Mouse (Mus musculus) CH12.LX (cell line): ENCODE measurements at regions not wholly inside any gene's neighbourhood (a gene's known extent, or its start where the extent isn't known, plus 50 kb on each side); places are given as distances from the start of the nearest gene placed in this dataset.
A peak's percentile ranks its signal among the peaks of the same experiment; 100 is the strongest.

Experiments used
- DNase-seq: peaks from one replicate; pipeline ENCODE4 v3.0.0-alpha.2; 2013; ENCODE audit errors: extremely low read depth
- H3K27ac ChIP-seq: 2 replicates; pipeline ENCODE4 v1.5.1; 2012; ENCODE audit warnings: low read depth, mild to moderate bottlenecking, control low read depth, moderate library complexity; ENCODE audit not compliant: insufficient read depth
- H3K27me3 ChIP-seq: replicated peaks from 2 replicates; pipeline ENCODE3; 2012; ENCODE audit warnings: inconsistent platforms
- H3K36me3 ChIP-seq, 2 experiments: replicated peaks in 1 of 2; 2 replicates each; pipeline versions ENCODE3 to v1.6.1; 2012; ENCODE audit warnings: inconsistent platforms in 1 of 2, low read length in 1 of 2, mild to moderate bottlenecking in 1 of 2, mixed read lengths in 1 of 2, moderate library complexity in 1 of 2; ENCODE audit not compliant: control insufficient read depth in 1 of 2, insufficient read depth in 1 of 2
- H3K4me1 ChIP-seq, 2 experiments: 2 replicates each; pipeline ENCODE4 v1.6.1; 2012; ENCODE audit warnings: inconsistent platforms in 1 of 2, moderate library complexity in 1 of 2; ENCODE audit not compliant: insufficient read depth in 2 of 2, control insufficient read depth in 1 of 2
- H3K4me2 ChIP-seq: 2 replicates; pipeline ENCODE4 v1.6.1; 2012; ENCODE audit warnings: low read depth, mild to moderate bottlenecking, control low read depth; ENCODE audit not compliant: poor library complexity, insufficient read depth, severe bottlenecking
- H3K4me3 ChIP-seq, 3 experiments: fragments of 150-350 bp in 1 of 3; sonication (generic) in 1 of 3; replicated peaks in 1 of 3; 2 replicates each; pipeline versions ENCODE3 to v1.5.1; 2011 to 2012; ENCODE audit warnings: low read depth in 2 of 3, low read length in 2 of 3, mild to moderate bottlenecking in 2 of 3, moderate library complexity in 2 of 3, control low read depth in 1 of 3, improper control_type of control experiment in 1 of 3, inconsistent platforms in 1 of 3, mixed read lengths in 1 of 3; ENCODE audit not compliant: poor library complexity in 1 of 3
- H3K79me2 ChIP-seq: replicated peaks from 2 replicates; pipeline ENCODE4 v1.6.1; 2012; ENCODE audit warnings: mild to moderate bottlenecking, moderate library complexity; ENCODE audit not compliant: control insufficient read depth, poor library complexity, insufficient read depth, severe bottlenecking; ENCODE audit errors: extremely low read depth
- H3K9ac ChIP-seq: 2 replicates; pipeline ENCODE4 v1.6.1; 2012; ENCODE audit warnings: low read depth, mild to moderate bottlenecking, control low read depth, moderate library complexity; ENCODE audit not compliant: insufficient read depth
- H3K9me3 ChIP-seq: replicated peaks from 2 replicates; pipeline ENCODE3; 2012; ENCODE audit warnings: low read length, inconsistent platforms, mixed read lengths
- CHD1 ChIP-seq: IDR thresholded peaks from 2 replicates; pipeline ENCODE4 v1.6.1; 2012; ENCODE audit warnings: low read depth, low read length, improper control_type of control experiment, inconsistent platforms
- CTCF ChIP-seq, 2 experiments: IDR thresholded peaks in 1 of 2; conservative IDR thresholded peaks in 1 of 2; 2 replicates each; pipeline ENCODE4 v1.5.1; 2011 to 2012; ENCODE audit warnings: low read depth in 2 of 2, low read length in 2 of 2, improper control_type of control experiment in 1 of 2, inconsistent platforms in 1 of 2, mild to moderate bottlenecking in 1 of 2, moderate library complexity in 1 of 2
- HCFC1 ChIP-seq: IDR thresholded peaks from 2 replicates; pipeline ENCODE4 v1.6.1; 2012; ENCODE audit warnings: low read depth, mild to moderate bottlenecking, inconsistent platforms, low read length, improper control_type of control experiment
- JUND ChIP-seq: conservative IDR thresholded peaks from 2 replicates; pipeline ENCODE4 v1.6.1; 2011; ENCODE audit warnings: low read depth, low read length, improper control_type of control experiment
- MAX ChIP-seq: IDR thresholded peaks from 2 replicates; pipeline ENCODE4 v1.6.1; 2011; ENCODE audit warnings: low read length, improper control_type of control experiment
- MXI1 ChIP-seq: IDR thresholded peaks from 2 replicates; pipeline ENCODE4 v1.6.1; 2011; ENCODE audit warnings: mild to moderate bottlenecking, low read depth, low read length, improper control_type of control experiment
- MYC ChIP-seq: IDR thresholded peaks from 2 replicates; pipeline ENCODE4 v1.6.1; 2011; ENCODE audit warnings: low read depth, mild to moderate bottlenecking, improper control_type of control experiment, low read length
- POLR2AphosphoS2 ChIP-seq: IDR thresholded peaks from 2 replicates; pipeline ENCODE4 v1.6.1; 2011; ENCODE audit warnings: low read depth, low read length, improper control_type of control experiment
- RAD21 ChIP-seq: IDR thresholded peaks from 2 replicates; pipeline ENCODE4 v1.6.1; 2011; ENCODE audit warnings: low read depth, mild to moderate bottlenecking, low read length, improper control_type of control experiment, moderate library complexity
- RCOR1 ChIP-seq: conservative IDR thresholded peaks from 2 replicates; pipeline ENCODE4 v1.6.1; 2012; ENCODE audit warnings: low read depth, mild to moderate bottlenecking, inconsistent platforms, low read length, improper control_type of control experiment
- SIN3A ChIP-seq: IDR thresholded peaks from 2 replicates; pipeline ENCODE4 v1.6.1; 2012; ENCODE audit warnings: low read length, improper control_type of control experiment, inconsistent platforms
- SMC3 ChIP-seq: IDR thresholded peaks from 2 replicates; pipeline ENCODE4 v1.6.1; 2011; ENCODE audit warnings: low read depth, low read length, improper control_type of control experiment
- UBTF ChIP-seq: IDR thresholded peaks from 2 replicates; pipeline ENCODE4 v1.6.1; 2012; ENCODE audit warnings: low read depth, mild to moderate bottlenecking, inconsistent platforms, low read length, improper control_type of control experiment, moderate library complexity
- ZC3H11A ChIP-seq: IDR thresholded peaks from 2 replicates; pipeline ENCODE4 v1.6.1; 2012; ENCODE audit warnings: low read depth, mild to moderate bottlenecking, inconsistent platforms, low read length, improper control_type of control experiment
- ZNF384 ChIP-seq: IDR thresholded peaks from 2 replicates; pipeline ENCODE4 v1.6.1; 2012; ENCODE audit warnings: low read depth, low read length, improper control_type of control experiment, inconsistent platforms
- dilution Hi-C: fragments of 300-500 bp; cut with MboI; formaldehyde crosslinking; loops from 2 replicates; pipeline ENCODE4 v1.14.3; 2020; ENCODE audit warnings: low sequenced_read_pairs; ENCODE audit not compliant: extremely low pct_unique_long_range_greater_than_20kb, extremely low pct_ligation_motif_present
- in situ Hi-C: fragments of 300-500 bp; cut with MboI; formaldehyde crosslinking; loops from 3 replicates; pipeline ENCODE4 v1.14.3; 2019; ENCODE audit warnings: low sequenced_read_pairs, low pct_ligation_motif_present, low pct_unique_long_range_greater_than_20kb, mixed read lengths

- dilution Hi-C loops: no loop called here
- peaks cover 4% of the 10 kb centered on the region for H3K9me3 ChIP-seq
- H3K9ac ChIP-seq: no peak overlapping the region
- no peak overlapping the region for H3K27ac ChIP-seq
- no peak overlapping the region for H3K4me2 ChIP-seq
- no peak overlapping the region for H3K4me3 ChIP-seq
- TF ChIP-seq SIN3A (no peak), MXI1 (no peak), HCFC1 (no peak)
- no peaks in the 10 kb centered on the region for H3K4me1 ChIP-seq
- in situ Hi-C loops: no loop called here
- DNase-seq: no peak
- H3K79me2 ChIP-seq: no peaks in the 10 kb centered on the region
- no peaks in the 10 kb centered on the region for H3K27me3 ChIP-seq
- no peaks in the 10 kb centered on the region for H3K36me3 ChIP-seq
Observed at GRCm38 (mm10) chr1:35713961-35714360, 354.2 kb upstream of the Hs6st1 start.

DNA sequence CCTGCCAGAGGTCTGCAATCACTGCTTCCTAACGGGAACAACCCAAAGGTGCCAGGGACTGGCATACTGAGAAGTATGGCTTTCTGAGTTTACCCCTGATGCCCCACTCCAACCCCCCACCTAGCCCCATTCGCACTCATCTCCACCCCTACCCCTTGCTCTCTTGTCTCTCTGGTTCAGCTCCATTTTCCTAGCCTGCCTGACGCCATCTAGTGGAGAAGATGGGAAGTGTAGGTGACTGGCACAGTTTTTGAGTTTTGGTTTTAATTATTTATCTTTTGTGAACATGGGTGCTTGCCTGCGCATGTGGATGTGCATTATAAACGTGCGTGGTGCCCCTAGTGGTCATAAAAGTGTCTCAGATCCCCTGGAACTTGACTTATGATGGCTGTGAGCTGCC is 352.3 kb upstream of the Hs6st1 start:
- H3K36me3 ChIP-seq: no peaks in the 10 kb centered on the region
- peaks cover 4% of the 10 kb centered on the region for H3K9me3 ChIP-seq
- H3K79me2 ChIP-seq: no peaks in the 10 kb centered on the region
- H3K27me3 ChIP-seq: no peaks in the 10 kb centered on the region
- in situ Hi-C loops (no loop called here), dilution Hi-C loops (no loop called here)
- peak; percentile 12 for DNase-seq
- no peak overlapping the region for H3K4me2 ChIP-seq
- no peak overlapping the region for H3K4me3 ChIP-seq
- no peaks in the 10 kb centered on the region for H3K4me1 ChIP-seq
- TF ChIP-seq CTCF (conservative IDR thresholded peaks at IDR 0.05 in 1 of 2, IDR thresholded peaks at IDR 0.05 in 1 of 2; ENCODE audit: low read depth in 2 of 2, low read length in 2 of 2): peak; percentile 25 to 56; a peak in 3 of 4 replicates
- TF ChIP-seq ZC3H11A: no peak
- TF ChIP-seq RAD21: peak; percentile 24
- TF ChIP-seq ZNF384: no peak
- TF ChIP-seq SMC3: peak; percentile 47
- no peak for TF ChIP-seq JUND
- H3K9ac ChIP-seq: no peak overlapping the region
- no peak overlapping the region for H3K27ac ChIP-seq

- in situ Hi-C loops: no loop called here
- H3K27me3 ChIP-seq: no peaks in the 10 kb centered on the region
- dilution Hi-C loops: no loop called here
- TF ChIP-seq CHD1: no peak
- no peak for TF ChIP-seq POLR2AphosphoS2
- no peak for TF ChIP-seq MXI1
- TF ChIP-seq MYC: no peak
- TF ChIP-seq RCOR1: no peak
- no peak for TF ChIP-seq UBTF
- no peak for TF ChIP-seq MAX
- TF ChIP-seq, all 38 proteins: peak for 0
- DNase-seq: no peak
- no peak overlapping the region for H3K4me2 ChIP-seq
- H3K4me1 ChIP-seq: no peaks in the 10 kb centered on the region
- H3K27ac ChIP-seq: no peak overlapping the region
- H3K4me3 ChIP-seq: no peak overlapping the region
- H3K9me3 ChIP-seq: peaks cover 4% of the 10 kb centered on the region
- no peak overlapping the region for H3K9ac ChIP-seq
- no peaks in the 10 kb centered on the region for H3K79me2 ChIP-seq
- no peaks in the 10 kb centered on the region for H3K36me3 ChIP-seq
Observed at GRCm38 (mm10) chr1:35717166-35717565, 351.0 kb upstream of the Hs6st1 start.
